Mouse (Mus musculus) layer of hippocampus, adult 18-20 months (tissue): Measurements from ENCODE around the gene Ccdc84. TPM values are rescaled to one million over a fixed set of nuclear protein-coding genes. Genes with fewer than 3 reads are reported as not detected.
"Not testable (repeated sequence)": the region's sequence is repeated elsewhere in the genome, so short reads cannot be mapped to it uniquely, and the experiment has no call there.

Experiments used
- DNase-seq, 2 experiments: peaks; one replicate each; pipeline ENCODE4 v3.0.0; 2022; ENCODE audit warnings: low spot score in 2 of 2
- total RNA-seq, 2 experiments: library from RNA; stranded (reverse); gene quantifications; 2 replicates each; pipeline ENCODE4 v1.2.3; 2021

Gene Ccdc84
- total RNA-seq, 2 experiments from 2014 or later: 19.0 to 21.1 TPM

GRCm38 (mm10) chr9:44410647-44411336 lies 7.6 kb downstream of the Ccdc84 start:
- DNase-seq: no peak

GRCm38 (mm10) chr9:44408693-44409092 lies 9.7 kb downstream of the Ccdc84 start:
- not testable (repeated sequence) for DNase-seq

DNA sequence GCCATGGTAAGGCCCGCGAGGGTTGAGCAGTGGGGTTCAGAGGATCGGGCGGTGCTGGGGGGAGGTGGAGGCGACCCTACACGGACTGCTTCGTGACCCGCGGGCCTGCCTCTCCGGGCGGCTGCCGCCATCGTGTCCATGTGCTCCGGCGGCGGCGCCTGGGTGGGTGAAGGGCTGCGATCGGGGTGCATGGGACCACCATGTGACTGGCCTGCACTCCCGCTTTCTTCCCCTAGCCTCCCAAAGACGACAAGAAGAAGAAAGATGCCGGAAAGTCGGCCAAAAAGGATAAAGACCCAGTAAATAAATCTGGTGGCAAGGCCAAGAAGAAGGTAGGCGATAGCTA lies 10.6 kb downstream of the Ccdc84 start:
- DNase-seq: no peak

GRCm38 (mm10) chr9:44406906-44407751 lies 11.2 kb downstream of the Ccdc84 start, which contains the start of the genes Rps25 and Trappc4:
Gene Rps25, plus strand, starts transcription at chr9:44407139.
Gene Trappc4, minus strand, starts transcription at chr9:44407600.
- DNase-seq: peak; percentile 90 to 94

- no peak for DNase-seq
Observed at GRCm38 (mm10) chr9:44405011-44405410, 13.4 kb downstream of the Ccdc84 start.

GRCm38 (mm10) chr9:44401081-44401480 lies 17.3 kb downstream of the Ccdc84 start:
- DNase-seq: no peak

DNA sequence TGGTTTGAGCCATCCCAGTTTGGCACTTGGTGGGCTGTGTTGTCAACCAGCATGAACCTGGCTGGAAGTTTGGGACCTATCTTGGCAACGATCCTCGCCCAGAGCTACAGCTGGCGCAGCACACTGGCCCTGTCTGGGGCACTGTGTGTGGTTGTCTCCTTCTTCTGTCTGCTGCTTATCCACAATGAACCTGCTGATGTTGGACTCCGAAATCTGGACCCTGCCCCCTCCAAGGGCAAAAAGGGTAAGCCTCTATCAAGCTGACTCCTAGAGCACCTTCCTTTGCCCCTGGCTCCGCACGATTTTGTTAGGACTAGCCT lies 18.6 kb downstream of the Ccdc84 start:
- DNase-seq: no peak

DNA sequence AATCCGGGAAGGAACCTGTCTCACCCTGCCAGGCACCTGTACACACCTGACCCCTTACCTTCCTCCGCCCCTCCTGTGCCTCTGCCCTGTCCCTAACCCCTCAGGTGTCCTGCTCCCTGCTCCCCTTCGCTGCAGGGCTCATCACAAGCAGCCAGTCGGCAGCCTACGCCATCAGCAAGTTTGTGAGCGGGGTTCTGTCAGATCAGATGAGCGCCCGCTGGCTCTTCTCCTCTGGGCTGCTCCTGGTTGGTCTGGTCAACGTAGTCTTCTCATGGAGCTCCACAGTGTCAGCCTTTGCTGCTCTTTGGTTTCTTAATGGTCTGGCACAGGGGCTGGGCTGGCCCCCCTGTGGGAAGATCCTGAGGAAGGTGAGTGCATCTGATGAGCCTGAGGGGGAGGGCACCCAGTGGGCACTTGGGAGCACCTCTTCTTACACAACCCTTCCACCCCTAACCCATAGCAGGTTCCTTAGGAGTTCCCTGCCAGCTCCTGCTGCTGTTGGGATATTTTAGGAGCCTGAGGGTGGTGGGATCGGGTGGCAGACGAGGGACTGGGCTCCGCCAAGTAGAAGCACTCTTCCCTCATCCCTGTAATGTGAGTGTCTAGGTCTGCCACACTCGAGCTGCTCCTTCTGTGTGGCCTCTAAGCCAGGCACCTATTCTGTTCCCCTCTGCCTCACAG lies 19.1 kb downstream of the Ccdc84 start:
- no peak for DNase-seq

DNA sequence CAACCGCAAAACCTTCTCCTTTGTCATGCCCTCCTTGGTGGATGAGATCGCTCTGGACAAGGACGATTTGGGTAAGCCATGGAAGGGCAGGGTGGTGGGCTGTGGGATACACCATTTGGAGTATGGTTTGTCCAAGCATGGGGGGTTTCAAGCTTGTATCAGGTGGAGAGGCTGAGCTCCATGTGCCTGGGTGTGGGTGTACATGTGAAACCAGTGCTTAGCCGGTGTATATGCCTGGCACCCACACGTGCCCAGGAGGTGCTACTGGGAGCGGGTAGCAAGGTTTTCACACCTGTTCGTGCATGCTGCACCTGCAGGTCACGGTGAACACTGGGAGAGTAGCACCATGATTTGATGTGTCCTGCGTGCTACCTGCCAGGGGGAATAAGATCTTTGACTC lies 19.8 kb downstream of the Ccdc84 start:
- DNase-seq: no peak

- DNase-seq: no peak
Observed at GRCm38 (mm10) chr9:44398087-44398486, 20.3 kb downstream of the Ccdc84 start.

GRCm38 (mm10) chr9:44396684-44397411 lies 21.5 kb downstream of the Ccdc84 start, which contains the start of gene Slc37a4:
Gene Slc37a4, plus strand, starts transcription at chr9:44396852.
- DNase-seq: peak; percentile 91

- DNase-seq: peak; percentile 36 to 76
Observed at GRCm38 (mm10) chr9:44391466-44391865, 26.9 kb downstream of the Ccdc84 start.

- DNase-seq: peak in 1 of 2 experiments; percentile 55
Observed at GRCm38 (mm10) chr9:44389273-44389672, 29.1 kb downstream of the Ccdc84 start.

DNA sequence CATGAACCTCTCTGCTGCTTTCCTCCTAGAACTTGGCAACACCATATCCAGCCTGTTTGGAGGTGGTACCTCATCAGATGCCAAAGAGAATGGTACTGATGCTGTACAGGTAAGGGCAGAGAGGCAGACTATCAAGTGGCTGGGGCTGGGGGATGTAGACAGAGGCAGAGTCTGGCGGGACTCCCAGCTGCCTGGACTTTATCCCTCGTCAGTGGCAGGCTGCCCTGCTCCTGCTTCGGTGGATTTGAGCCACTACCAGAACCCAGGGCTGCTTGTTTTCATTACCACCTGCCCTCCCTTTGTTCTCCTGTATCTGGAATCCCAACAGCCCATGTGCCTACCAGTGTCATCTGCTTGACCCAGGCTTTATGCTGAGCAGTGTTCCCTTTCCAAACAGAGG lies 31.1 kb downstream of the Ccdc84 start:
- no peak for DNase-seq

GRCm38 (mm10) chr9:44384596-44384995 lies 33.8 kb downstream of the Ccdc84 start:
- no peak for DNase-seq

DNA sequence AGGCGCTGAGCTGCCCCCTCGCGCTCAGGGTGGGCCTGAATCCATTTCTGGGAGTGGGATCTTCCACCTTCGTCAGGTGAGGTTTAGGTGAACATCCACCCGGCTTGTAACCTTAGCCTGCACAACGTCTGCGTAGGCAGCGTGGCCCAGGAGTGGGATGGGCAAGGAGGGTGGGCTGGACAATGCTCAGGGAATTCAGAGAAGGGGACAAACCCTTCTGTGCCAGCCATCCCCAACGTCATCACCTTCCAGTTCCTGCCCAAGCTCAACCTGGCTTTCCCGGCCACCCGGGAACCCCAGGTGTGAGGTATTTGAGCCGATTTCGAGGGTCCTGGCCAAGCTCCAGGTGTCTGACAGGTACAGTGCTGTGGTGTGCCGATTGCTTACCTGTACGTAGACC lies 38.5 kb downstream of the Ccdc84 start:
- DNase-seq: peak in 1 of 2 experiments; percentile 28

DNA sequence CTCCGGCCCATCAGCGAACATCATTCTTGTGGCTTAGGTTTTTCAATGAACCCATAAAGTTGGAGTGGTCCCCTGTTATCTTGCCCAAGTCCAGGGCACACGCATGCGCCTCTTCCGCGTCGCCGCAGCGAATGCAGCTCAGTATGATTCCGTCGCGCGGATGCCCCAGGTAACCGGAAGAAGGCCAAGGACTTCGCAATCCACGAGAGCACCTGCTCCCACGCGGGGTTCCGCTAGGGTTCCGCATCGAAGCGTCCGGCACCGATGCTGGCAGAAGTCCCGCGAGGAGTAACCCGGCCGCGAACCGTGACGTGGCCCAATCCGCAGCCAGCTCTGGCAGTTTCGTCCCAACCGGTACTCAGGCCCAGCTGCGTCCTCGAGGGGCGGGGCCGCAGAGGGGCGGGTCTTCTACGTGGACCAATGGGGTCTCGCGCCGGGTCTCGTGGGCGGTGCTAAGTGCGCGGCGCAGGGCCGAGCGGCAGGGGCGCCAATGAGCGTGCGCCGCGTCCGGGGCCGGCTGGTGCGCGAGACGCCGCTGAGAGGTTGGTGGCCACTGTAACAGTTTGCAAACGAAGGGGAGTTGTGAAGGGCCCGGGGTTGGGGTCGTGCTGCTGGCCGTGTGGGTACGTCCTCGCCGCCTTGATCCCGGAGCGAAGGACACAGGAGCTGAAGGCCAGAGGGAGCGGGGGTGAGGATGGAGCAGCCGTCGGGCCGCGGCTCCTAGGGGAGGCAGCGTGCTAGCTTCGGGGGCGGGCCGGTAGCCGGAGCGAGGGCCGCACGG lies 39.1 kb downstream of the Ccdc84 start, which contains the start of gene Hyou1:
TSS of gene Hyou1 (plus strand) at position 437 of the 781 bp plus-strand sequence.
- DNase-seq: peak; percentile 99

GRCm38 (mm10) chr9:44378153-44378730 lies 40.1 kb downstream of the Ccdc84 start:
- no peak for DNase-seq

- DNase-seq: not testable (repeated sequence)
Observed at GRCm38 (mm10) chr9:44377335-44377734, 41.0 kb downstream of the Ccdc84 start.

DNA sequence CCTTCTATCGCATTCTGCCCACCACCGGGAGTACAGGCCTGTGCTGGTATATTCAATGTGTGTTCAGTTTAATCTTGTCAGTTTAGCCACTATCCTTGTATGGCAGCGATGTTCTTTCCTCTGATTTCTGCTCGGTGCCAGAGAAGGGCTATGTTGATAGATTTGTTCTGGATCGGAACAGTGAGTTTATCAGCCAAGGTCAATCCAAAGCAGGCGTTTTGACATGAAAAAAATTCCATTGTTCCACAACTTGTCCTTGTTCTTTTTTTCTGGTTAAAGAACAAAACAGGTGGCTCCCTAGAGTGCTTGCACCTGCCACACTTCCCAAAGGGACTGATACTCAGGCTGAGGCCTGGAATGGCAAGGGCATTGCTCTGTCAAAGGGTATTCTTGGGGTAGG lies 42.2 kb downstream of the Ccdc84 start:
- no peak for DNase-seq
